ENCODE assay signal across 7 mouse cellular contexts in the genomic region with DNA sequence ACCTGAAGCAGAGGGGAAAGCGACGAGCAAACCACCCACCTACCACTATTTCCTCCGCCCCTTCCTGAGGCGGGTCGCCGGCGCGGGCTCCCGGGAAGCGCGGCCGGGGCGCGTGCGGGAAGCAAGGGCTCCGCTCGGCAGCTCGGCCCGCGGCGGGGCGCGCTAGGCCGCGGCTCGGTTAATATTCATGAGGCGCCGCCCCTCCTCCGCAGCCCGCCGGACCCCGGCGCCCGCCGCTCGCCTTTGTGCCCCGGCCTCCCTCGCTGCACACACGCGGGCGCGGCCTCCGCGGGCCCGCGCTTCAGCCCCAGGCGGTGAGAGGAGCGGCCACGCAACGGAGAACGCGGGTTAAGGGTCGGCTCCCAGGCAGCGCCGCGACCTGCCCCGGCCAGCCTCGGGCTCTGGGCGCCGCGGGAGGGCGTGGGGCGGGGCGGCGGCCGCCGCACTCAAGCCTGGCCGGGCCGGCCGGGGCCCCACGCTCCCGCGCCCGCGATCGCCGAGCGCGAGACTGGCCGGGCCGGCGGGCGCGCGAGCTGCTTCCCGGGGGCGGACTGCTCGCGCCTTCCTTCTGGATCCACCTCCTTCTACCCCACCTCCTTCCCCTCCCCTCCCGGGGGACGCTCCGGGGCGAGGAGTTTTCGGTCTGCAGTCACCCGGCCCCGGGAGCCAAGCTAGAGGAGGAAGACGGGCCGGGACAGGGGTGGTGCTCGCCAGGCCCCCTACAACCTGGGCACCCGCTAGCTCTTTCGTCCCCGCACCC. TPM values are rescaled to one million over a fixed set of nuclear protein-coding genes. Genes with fewer than 3 reads are reported as not detected.
DNase-seq lines count a peak whose midpoint lies in the region; ATAC-seq and TF ChIP-seq lines count a peak whose summit lies in the region.

Gene Arhgap21 (minus strand): TSS at position 441 of the 760 bp plus-strand sequence.

- no peaks in the 10 kb centered on the region for H3K27me3 ChIP-seq in embryonic facial prominence, embryonic 11.5 days (ENCODE audit: control insufficient read depth, insufficient read depth, low read length)
- H3K27me3 ChIP-seq in intestine, postnatal 0 days (replicated peaks; ENCODE audit: control insufficient read depth, insufficient read depth, low read length): no peaks in the 10 kb centered on the region
- no peaks in the 10 kb centered on the region for H3K27me3 ChIP-seq in limb, embryonic 10.5 days (ENCODE audit: low read depth, poor library complexity, severe bottlenecking)
- no peaks in the 10 kb centered on the region for H3K27me3 ChIP-seq in midbrain, embryonic 11.5 days (ENCODE audit: control insufficient read depth, insufficient read depth, low read length)
- H3K27me3 ChIP-seq in small intestine, adult 2 months (ENCODE audit: control insufficient read depth, insufficient read depth, low read length): no peaks in the 10 kb centered on the region

- peak within 1 kb of the TSS; percentile 79 for H3K4me2 ChIP-seq in embryonic facial prominence, embryonic 11.5 days (ENCODE audit: low read depth, low read length)
- H3K4me2 ChIP-seq in intestine, postnatal 0 days (replicated peaks; ENCODE audit: low read depth): peak within 1 kb of the TSS; percentile 78
- H3K4me2 ChIP-seq in midbrain, embryonic 11.5 days: peak within 1 kb of the TSS; percentile 86

- WGBS in embryonic facial prominence, embryonic 11.5 days: under 1% methylated on average over 72 of the region's 102 CpGs
- WGBS in intestine, postnatal 0 days: 0% methylated on average over 80 of the region's 102 CpGs
- WGBS in limb, embryonic 10.5 days: under 1% methylated on average over 102 of the region's 102 CpGs
- WGBS in midbrain, embryonic 11.5 days: under 1% methylated on average over 70 of the region's 102 CpGs
- WGBS in small intestine, adult 2 months: under 1% methylated on average over 94 of the region's 102 CpGs

- TF ChIP-seq CTCF in intestine, postnatal 0 days (IDR thresholded peaks at IDR 0.05; ENCODE audit: low read depth): no peak
- TF ChIP-seq CTCF in small intestine, adult 2 months (IDR thresholded peaks at IDR 0.05; ENCODE audit: extremely low read depth, insufficient read length, insufficient replicate concordance, low read depth, low read length): no peak

- H3K27ac ChIP-seq in embryonic facial prominence, embryonic 11.5 days (replicated peaks; ENCODE audit: low read depth, low read length): peak within 1 kb of the TSS; percentile 96
- H3K27ac ChIP-seq in intestine, postnatal 0 days (ENCODE audit: low read depth, low read length): peak within 1 kb of the TSS; percentile 99
- peak within 1 kb of the TSS; percentile 99 for H3K27ac ChIP-seq in limb, embryonic 10.5 days
- peak within 1 kb of the TSS; percentile 99 for H3K27ac ChIP-seq in midbrain, embryonic 11.5 days (ENCODE audit: low read depth, low read length)
- peak within 1 kb of the TSS; percentile 95 for H3K27ac ChIP-seq in small intestine, adult 2 months (ENCODE audit: insufficient read depth, low read depth, low read length)

- H3K4me3 ChIP-seq in embryonic facial prominence, embryonic 11.5 days (ENCODE audit: low read depth, low read length): peak within 1 kb of the TSS; percentile 67
- H3K4me3 ChIP-seq in intestine, postnatal 0 days (ENCODE audit: low read depth, low read length): peak within 1 kb of the TSS; percentile 95
- peak within 1 kb of the TSS; percentile 83 for H3K4me3 ChIP-seq in limb, embryonic 10.5 days
- H3K4me3 ChIP-seq in midbrain, embryonic 11.5 days (ENCODE audit: low read depth, low read length): peak within 1 kb of the TSS; percentile 77
- H3K4me3 ChIP-seq in small intestine, adult 2 months (ENCODE audit: low read depth, low read length): peak within 1 kb of the TSS; percentile 94

- peak; percentile 61 for ATAC-seq in embryonic facial prominence, embryonic 11.5 days (replicated peaks; ENCODE audit: insufficient number of reproducible peaks, low FRiP score, low TSS enrichment, low read depth)
- ATAC-seq in granulocyte monocyte progenitor cell, adult 5-6 weeks (replicated peaks; ENCODE audit: poor library complexity, severe bottlenecking): peak; percentile 35
- ATAC-seq in intestine, postnatal 0 days: peak; percentile 77
- ATAC-seq in midbrain, embryonic 11.5 days (ENCODE audit: low FRiP score): peak; percentile 83

- TF ChIP-seq POLR2A in small intestine, adult 2 months (IDR thresholded peaks at IDR 0.05; ENCODE audit: low read depth, low read length): peak; percentile 41; the same call in 1 of the 2 replicates

- peak; percentile 42 for DNase-seq in adrenal gland, adult 8-10 months
- DNase-seq in embryonic facial prominence, embryonic 11.5 days (ENCODE audit: low spot score): peak; percentile 80
- DNase-seq in limb, embryonic 10.5 days (ENCODE audit: low spot score): peak; percentile 80
- peak; percentile 98 for DNase-seq in midbrain, embryonic 11.5 days (ENCODE audit: low spot score, missing footprints)

- H3K9me3 ChIP-seq in embryonic facial prominence, embryonic 11.5 days (replicated peaks; ENCODE audit: control insufficient read depth, low read length): no peaks in the 10 kb centered on the region
- no peaks in the 10 kb centered on the region for H3K9me3 ChIP-seq in intestine, postnatal 0 days (ENCODE audit: control insufficient read depth)
- no peaks in the 10 kb centered on the region for H3K9me3 ChIP-seq in limb, embryonic 10.5 days (replicated peaks)
- no peaks in the 10 kb centered on the region for H3K9me3 ChIP-seq in midbrain, embryonic 11.5 days (ENCODE audit: control insufficient read depth, low read length)

- H3K4me1 ChIP-seq in embryonic facial prominence, embryonic 11.5 days (ENCODE audit: control insufficient read depth, insufficient read depth, low read length): no peaks in the 10 kb centered on the region
- H3K4me1 ChIP-seq in intestine, postnatal 0 days (replicated peaks; ENCODE audit: control insufficient read depth, insufficient read depth, low read length): 0 out of 2 replicates have a peak, but pooled peaks cover 3% of the 10 kb centered on the region
- peaks cover 26% of the 10 kb centered on the region for H3K4me1 ChIP-seq in limb, embryonic 10.5 days
- H3K4me1 ChIP-seq in midbrain, embryonic 11.5 days (ENCODE audit: control insufficient read depth, insufficient read depth, low read length): peaks cover 20% of the 10 kb centered on the region
- peaks cover 2% of the 10 kb centered on the region; the same call in 1 of the 2 replicates for H3K4me1 ChIP-seq in small intestine, adult 2 months (ENCODE audit: control insufficient read depth, insufficient read depth, insufficient read length, low read length)

- H3K36me3 ChIP-seq in embryonic facial prominence, embryonic 11.5 days (replicated peaks; ENCODE audit: control insufficient read depth, insufficient read depth, low read depth, low read length): no peaks in the 10 kb centered on the region
- no peaks in the 10 kb centered on the region for H3K36me3 ChIP-seq in intestine, postnatal 0 days (ENCODE audit: control insufficient read depth, insufficient read depth)
- H3K36me3 ChIP-seq in limb, embryonic 10.5 days: no peaks in the 10 kb centered on the region
- no peaks in the 10 kb centered on the region for H3K36me3 ChIP-seq in midbrain, embryonic 11.5 days (ENCODE audit: control insufficient read depth, insufficient read depth, low read length)
- no peaks in the 10 kb centered on the region for H3K36me3 ChIP-seq in small intestine, adult 2 months (ENCODE audit: control insufficient read depth, insufficient read depth, low read length)

- peak within 1 kb of the TSS; percentile 98 for H3K9ac ChIP-seq in embryonic facial prominence, embryonic 11.5 days (replicated peaks; ENCODE audit: low read length)
- peak within 1 kb of the TSS; percentile 94 for H3K9ac ChIP-seq in intestine, postnatal 0 days (ENCODE audit: low read depth, low read length)
- H3K9ac ChIP-seq in midbrain, embryonic 11.5 days (ENCODE audit: low read length): peak within 1 kb of the TSS; percentile 100

RNA-seq across cellular contexts. Expression of gene Arhgap21, which starts in this region (rescaled TPM):
- total RNA-seq in adrenal gland, adult 8-10 months (2022): 10 to 100 TPM; 68.7 to 89.1 (median 80.5) TPM
- polyA plus RNA-seq in embryonic facial prominence, embryonic 11.5 days (2014; fragmentation: Nextera tagmentation; extraction: Ambion mirVana): 22.1 and 23.8 TPM in 2 replicates
- total RNA-seq in granulocyte monocyte progenitor cell, adult 5-6 weeks (2014; fragmentation: Nextera tagmentation): 40.6 and 58.6 TPM in 2 replicates
- total RNA-seq in granulocyte monocyte progenitor cell, adult 5-6 weeks (2017): 18.4 and 28.1 TPM in 2 replicates
- polyA plus RNA-seq in intestine, postnatal 0 days (2015; fragmentation: Nextera tagmentation; extraction: Ambion mirVana): 6.5 and 6.9 TPM in 2 replicates
- 12.9 and 13.6 TPM in 2 replicates for polyA plus RNA-seq in limb, embryonic 10.5 days (2016; fragmentation: Nextera tagmentation; extraction: Ambion mirVana)
- 56.9 and 57.4 TPM in 2 replicates for polyA plus RNA-seq in midbrain, embryonic 11.5 days (2014; fragmentation: Nextera tagmentation; extraction: Ambion mirVana)
- 4.9 and 12.6 TPM in 2 replicates for polyA plus RNA-seq in small intestine, adult 2 months (2012; rRNA removed)

Comparison
In these comparisons a context has a peak if more than half of its experiments do, and no peak if none do; other contexts are left out.
1. Peak in every context shown above with its lines: DNase-seq, ATAC-seq, H3K4me3 ChIP-seq and H3K27ac ChIP-seq.
2. DNase-seq: peak in every context shown above with its lines; median percentile 98 in midbrain, embryonic 11.5 days; 80 in embryonic facial prominence, embryonic 11.5 days; 80 in limb, embryonic 10.5 days; 42 in adrenal gland, adult 8-10 months.